Mouse (Mus musculus) neural tube, postnatal 0 days (tissue): ENCODE results near the gene Catsper4. TPM values are rescaled to one million over a fixed set of nuclear protein-coding genes. Genes with fewer than 3 reads are reported as not detected.

Source experiments
- polyA plus RNA-seq: library from polyadenylated mRNA; unstranded; fragments of >200 nt; fragmentation: Nextera tagmentation; extraction: Ambion mirVana; gene quantifications from 2 replicates; pipeline ENCODE4 v1.2.1, GENCODE M21; 2015

Gene Catsper4
- polyA plus RNA-seq = 0.13 and 0.15 TPM in 2 replicates

DNA sequence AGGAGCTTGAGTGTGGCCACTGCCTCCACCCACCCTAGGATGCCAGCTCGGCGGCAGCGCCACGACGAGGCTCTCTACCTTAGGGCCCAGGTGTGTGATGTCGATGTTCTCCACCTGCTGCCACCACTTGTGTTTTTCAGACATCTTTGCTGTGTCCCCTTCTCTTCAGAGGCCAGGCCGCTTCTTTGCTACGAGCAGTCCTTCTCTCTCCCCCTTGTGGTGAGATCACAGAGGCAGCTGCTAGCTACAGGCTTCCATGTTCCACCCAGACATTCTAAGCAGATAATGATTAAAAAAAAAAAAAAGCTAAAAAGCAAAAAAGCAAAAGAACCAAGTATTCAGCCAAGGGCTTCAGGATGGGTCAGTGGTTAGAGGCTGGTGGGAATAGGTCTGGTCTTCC lies at the start of gene Catsper4:
TSS of gene Catsper4 (minus strand) at position 190 of the 400 bp plus-strand sequence.

DNA sequence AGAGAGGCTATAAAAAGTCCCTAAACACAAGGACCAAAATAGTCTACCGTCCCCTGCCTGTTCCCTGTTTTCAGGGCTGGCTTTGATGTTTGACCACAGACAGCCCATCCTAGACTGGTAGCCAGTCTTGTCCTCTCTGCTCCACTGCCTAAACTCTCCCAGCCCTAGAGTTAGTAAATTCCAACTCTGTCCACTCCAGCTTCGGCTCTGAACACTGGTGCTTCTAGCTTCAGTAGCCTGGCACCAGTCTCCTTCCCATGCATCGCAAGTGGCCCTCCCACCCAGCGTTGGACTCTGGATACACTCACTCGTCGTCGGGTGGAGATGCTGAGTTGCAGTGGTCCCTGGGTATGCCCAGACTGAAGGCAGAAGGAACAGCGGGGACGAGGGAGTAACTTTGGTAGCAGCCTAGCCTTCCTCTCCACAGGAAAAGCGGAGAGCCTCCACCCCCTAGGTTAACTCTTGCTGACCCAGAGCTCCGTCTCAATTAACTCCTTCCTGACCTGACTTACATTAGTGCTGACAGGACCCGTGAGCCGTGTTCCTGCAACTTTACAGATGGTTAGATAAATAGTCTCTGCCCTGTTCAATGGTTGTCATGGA lies 26.6 kb upstream of the Catsper4 start, which contains the start of gene Grrp1:
TSS of gene Grrp1 (minus strand) at position 385 of the 603 bp plus-strand sequence.

DNA sequence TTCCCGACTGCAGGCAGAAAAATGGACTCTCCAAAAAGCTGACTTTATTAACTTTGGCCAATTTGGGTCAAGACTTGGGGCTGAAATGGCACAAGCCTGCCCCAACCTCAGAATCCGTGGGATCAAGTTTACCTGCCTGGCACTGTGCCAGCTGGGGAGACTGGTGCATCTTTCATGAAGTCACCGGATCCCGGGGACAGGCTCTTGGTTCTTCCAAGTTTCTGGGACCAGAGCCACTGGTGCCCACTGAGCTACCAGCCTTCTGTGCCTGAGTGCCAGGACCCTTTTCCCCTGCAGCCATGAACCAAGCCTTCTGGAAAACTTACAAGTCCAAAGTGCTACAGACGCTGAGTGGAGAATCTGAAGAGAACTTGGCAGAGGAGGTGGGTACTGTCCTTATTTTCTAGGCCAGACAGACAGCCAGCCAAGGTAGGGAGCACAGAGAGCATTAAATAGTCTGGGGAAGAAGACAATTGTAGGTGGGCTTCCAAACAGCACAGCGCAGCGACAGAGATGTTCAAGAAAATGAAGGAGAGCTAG lies 19.6 kb upstream of the Catsper4 start, which contains the start of gene Gm30191:
TSS of gene Gm30191 (plus strand) at position 217 of the 540 bp plus-strand sequence.

DNA sequence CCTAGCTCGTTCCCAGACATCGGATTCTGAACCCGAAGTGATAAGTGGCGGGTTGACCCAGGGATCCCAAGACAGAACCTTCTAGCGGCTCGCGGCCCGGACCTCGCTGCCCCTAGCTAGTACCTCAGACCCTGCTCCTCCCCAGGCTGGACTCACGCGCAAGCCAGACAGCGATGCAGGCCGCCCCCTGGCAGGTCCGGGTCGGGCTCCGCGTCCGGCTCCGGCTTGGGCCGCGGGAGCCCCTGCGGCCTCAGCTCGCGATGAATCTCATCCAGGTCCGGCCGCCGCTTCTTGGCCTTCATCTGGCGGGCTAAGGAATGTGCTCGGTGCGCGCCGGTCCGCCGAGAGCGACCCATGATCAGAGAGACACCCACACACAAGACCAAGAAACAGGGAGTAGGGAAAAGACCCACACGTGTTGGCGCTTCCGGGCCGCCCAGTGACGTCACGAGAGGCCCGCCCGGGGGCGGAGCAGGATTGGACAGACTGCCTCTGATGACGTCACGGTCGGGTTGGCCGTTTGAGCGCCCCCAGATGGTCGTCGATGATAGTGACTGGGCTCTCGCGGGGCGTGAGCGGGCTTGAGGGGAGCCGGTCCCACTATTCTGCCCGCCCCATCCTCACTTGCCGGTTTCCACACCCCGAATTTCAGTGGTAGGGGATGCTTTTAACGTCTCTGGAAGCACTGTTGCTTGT lies 18.1 kb upstream of the Catsper4 start, which contains the start of gene Zfp593:
TSS of gene Zfp593 (minus strand) at position 445 of the 696 bp plus-strand sequence.

DNA sequence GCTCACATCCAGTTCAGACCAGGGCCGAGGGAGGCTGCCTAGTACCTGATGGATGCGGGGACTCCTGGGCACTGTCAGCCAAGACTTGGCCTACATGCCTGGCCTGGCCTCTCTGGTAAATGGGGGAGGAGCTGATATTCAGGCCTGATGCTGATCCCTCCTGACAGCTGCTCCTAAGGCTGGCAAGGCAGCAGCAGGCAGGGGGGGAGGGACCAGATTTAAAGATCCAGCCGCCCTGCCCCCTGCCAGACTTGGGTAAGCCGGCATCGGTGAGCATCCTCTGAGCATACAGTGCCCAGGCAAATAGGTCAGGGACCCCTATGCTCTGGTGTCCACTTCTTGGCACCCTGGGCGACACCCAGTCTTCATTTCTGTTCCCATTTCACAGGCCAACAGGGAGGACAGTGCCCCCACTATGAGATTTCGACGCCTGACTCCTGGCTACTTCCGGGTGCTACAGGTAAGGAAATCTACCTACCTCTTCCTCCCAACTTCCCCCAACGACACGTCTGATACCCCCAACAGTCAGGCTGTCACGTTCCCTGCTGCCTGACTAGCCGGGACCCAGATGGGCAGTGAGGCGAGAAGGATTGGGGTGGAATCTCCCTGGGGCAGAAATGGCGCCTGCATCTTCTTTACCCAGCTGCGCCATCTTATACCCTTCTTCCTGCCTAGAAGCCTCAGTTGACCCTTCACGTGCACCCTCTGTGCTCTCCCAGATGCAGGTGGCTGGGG lies 16.5 kb upstream of the Catsper4 start, which contains the start of gene E130218I03Rik:
TSS of gene E130218I03Rik (plus strand) at position 147 of the 735 bp plus-strand sequence.

DNA sequence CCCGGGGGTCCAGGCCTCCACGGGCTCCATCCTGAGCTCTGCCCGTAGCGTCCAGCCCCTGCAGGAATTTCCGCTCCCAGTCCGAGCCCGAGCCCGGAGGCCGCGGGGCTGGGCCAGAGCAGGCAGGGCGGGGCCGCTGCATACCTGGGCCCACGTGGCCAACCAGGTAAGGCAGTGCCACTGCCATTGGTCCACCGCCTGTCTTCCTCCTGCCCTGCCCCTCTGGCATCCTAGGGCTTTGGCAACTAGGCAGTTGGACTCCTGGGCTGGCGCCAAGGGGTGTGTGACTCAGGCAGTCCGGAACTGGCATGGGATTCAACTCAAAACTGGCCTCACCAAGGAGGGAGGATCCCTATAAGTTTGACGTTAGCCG lies 11.1 kb upstream of the Catsper4 start, which contains the start of gene Cnksr1:
TSS of gene Cnksr1 (minus strand) at position 121 of the 373 bp plus-strand sequence.

DNA sequence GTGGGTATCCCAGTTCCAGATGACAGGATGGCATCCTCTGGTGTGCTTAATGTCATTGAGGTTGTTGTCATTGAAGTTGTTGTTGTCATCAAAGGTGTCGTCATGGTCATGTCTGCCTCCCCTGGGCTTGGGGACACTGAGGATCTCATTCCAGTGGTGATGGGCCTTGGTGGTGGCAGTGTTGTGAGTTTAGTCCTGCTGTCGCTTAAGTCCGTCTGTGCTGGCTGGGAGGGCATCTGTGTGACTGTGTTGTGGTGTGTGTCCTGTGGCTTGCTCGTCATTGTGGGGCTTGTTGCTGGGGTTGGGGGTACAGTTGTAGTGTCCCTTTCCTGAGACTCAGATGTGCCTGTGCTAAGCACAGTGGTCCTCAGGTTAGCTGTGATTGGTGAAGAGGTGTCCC lies 24.3 kb downstream of the Catsper4 start, which contains the start of gene Gm7534:
TSS of gene Gm7534 (minus strand) at position 101 of the 400 bp plus-strand sequence.

Other genes starting within 250 kb of the Catsper4 start
- 37.3 and 44.2 TPM in 2 replicates for gene Dhdds, start 226.5 kb downstream of the Catsper4 start, polyA plus RNA-seq
- 0.08 and 0.12 TPM in 2 replicates for gene Lin28a, start 208.5 kb downstream of the Catsper4 start, polyA plus RNA-seq
- not detected in 2 replicates for gene Zfp683, start 173.5 kb downstream of the Catsper4 start, polyA plus RNA-seq
- 6.2 and 7.4 TPM in 2 replicates for gene Crybg2, start 166.6 kb downstream of the Catsper4 start, polyA plus RNA-seq
- gene Cd52, start 132.3 kb downstream of the Catsper4 start, polyA plus RNA-seq = 3.2 and 6.2 TPM in 2 replicates
- 9.3 and 13.4 TPM in 2 replicates for gene Ubxn11, start 124.8 kb downstream of the Catsper4 start, polyA plus RNA-seq
- gene Sh3bgrl3, start 98.6 kb downstream of the Catsper4 start, polyA plus RNA-seq = 539 and 571 TPM in 2 replicates
- 14.9 and 17.2 TPM in 2 replicates for gene Cep85, start 40.3 kb downstream of the Catsper4 start, polyA plus RNA-seq
- not detected in 2 replicates for gene Gm7534, start 24.4 kb downstream of the Catsper4 start, polyA plus RNA-seq
- 0.09 TPM in 1 of 2 replicates, not detected in the other for gene Cnksr1, start 11.0 kb upstream of the Catsper4 start, polyA plus RNA-seq
- gene E130218I03Rik, start 16.3 kb upstream of the Catsper4 start, polyA plus RNA-seq = 0.50 and 0.53 TPM in 2 replicates
- 12.3 and 13.6 TPM in 2 replicates for gene Zfp593, start 18.2 kb upstream of the Catsper4 start, polyA plus RNA-seq
- gene Gm30191, start 19.6 kb upstream of the Catsper4 start, polyA plus RNA-seq = 0.26 TPM in 1 of 2 replicates, not detected in the other
- gene Grrp1, start 26.7 kb upstream of the Catsper4 start, polyA plus RNA-seq = 14.7 and 15.1 TPM in 2 replicates
- gene Pdik1l, start 60.5 kb upstream of the Catsper4 start, polyA plus RNA-seq = 24.1 and 26.0 TPM in 2 replicates
- 1.4 and 1.6 TPM in 2 replicates for gene Trim63, start 87.7 kb upstream of the Catsper4 start, polyA plus RNA-seq
- gene Slc30a2, start 115.8 kb upstream of the Catsper4 start, polyA plus RNA-seq = 0.25 TPM in 2 replicates
- gene Extl1, start 156.5 kb upstream of the Catsper4 start, polyA plus RNA-seq = 0.88 and 0.94 TPM in 2 replicates
- gene Pafah2, start 168.9 kb upstream of the Catsper4 start, polyA plus RNA-seq = 4.7 and 5.7 TPM in 2 replicates
- 2,472 and 2,758 TPM in 2 replicates for gene Stmn1, start 240.9 kb upstream of the Catsper4 start, polyA plus RNA-seq